Mouse (Mus musculus): ENCODE measurements around the gene Ivd.

- TF ChIP-seq CTCF (IDR thresholded peaks at IDR 0.05; ENCODE audit: low read depth): no peak
- no peak for TF ChIP-seq EP300 (IDR thresholded peaks at IDR 0.05; ENCODE audit: low read depth)
These were observed 13.6 kb downstream of the Ivd start for GRCm38 (mm10) chr2:118875316-118875715.

Data from heart, postnatal 0 days (tissue).